Mouse (Mus musculus) intestine, postnatal 0 days (tissue): ENCODE data around the gene Pkdcc. TPM values are rescaled to one million over a fixed set of nuclear protein-coding genes. Genes with fewer than 3 reads are reported as not detected.
A peak's percentile ranks its signal among the peaks of the same experiment; 100 is the strongest.

Experiments
- ATAC-seq: fragments of 200-750 bp; cut with Nextera tagmentation; 2 replicates; pipeline ENCODE4 v1.8.0; 2017; ENCODE audit warnings: mild to moderate bottlenecking, moderate TSS enrichment, moderate library complexity
- H3K27ac ChIP-seq: fragments of 300-500 bp; sonication (generic); 2 replicates; pipeline ENCODE4 v1.5.1; 2014; ENCODE audit warnings: mild to moderate bottlenecking, low read depth, low read length, moderate library complexity
- H3K27me3 ChIP-seq: fragments of 300-500 bp; sonication (generic); replicated peaks from 2 replicates; pipeline ENCODE4 v1.6.1; 2014; ENCODE audit warnings: low read length, mixed read lengths; ENCODE audit not compliant: control insufficient read depth, insufficient read depth
- H3K36me3 ChIP-seq: fragments of 300-500 bp; sonication (generic); 2 replicates; pipeline ENCODE4 v1.6.1; 2014; ENCODE audit warnings: mild to moderate bottlenecking, moderate library complexity; ENCODE audit not compliant: control insufficient read depth, insufficient read depth
- H3K4me1 ChIP-seq: fragments of 300-500 bp; sonication (generic); replicated peaks from 2 replicates; pipeline ENCODE4 v1.6.1; 2014; ENCODE audit warnings: antibody characterized with exemption, low read length, mixed read lengths; ENCODE audit not compliant: control insufficient read depth, insufficient read depth
- H3K4me2 ChIP-seq: fragments of 300-500 bp; sonication (generic); replicated peaks from 2 replicates; pipeline ENCODE4 v1.6.1; 2014; ENCODE audit warnings: low read depth, mild to moderate bottlenecking, moderate library complexity
- H3K4me3 ChIP-seq: fragments of 300-500 bp; sonication (generic); 2 replicates; pipeline ENCODE4 v1.5.1; 2014; ENCODE audit warnings: low read depth, low read length
- H3K9ac ChIP-seq: fragments of 300-500 bp; sonication (generic); 2 replicates; pipeline ENCODE4 v1.6.1; 2014; ENCODE audit warnings: mild to moderate bottlenecking, low read depth, low read length
- H3K9me3 ChIP-seq: fragments of 300-500 bp; sonication (generic); 2 replicates; pipeline ENCODE4 v1.6.1; 2016; ENCODE audit warnings: mixed run types; ENCODE audit not compliant: control insufficient read depth
- CTCF ChIP-seq: sonication (generic); IDR thresholded peaks from 2 replicates; pipeline ENCODE4 v1.5.1; 2016; ENCODE audit warnings: low read depth, mild to moderate bottlenecking, control low read depth, antibody characterized with exemption, moderate library complexity
- WGBS: fragments of 180-500 bp; shearing (Covaris S2); extraction: QIAGEN DNeasy Blood & Tissue Kit; methylation state at CpG from one replicate; pipeline ENCODE4 v1.1.7; 2014; 5-methylcytosine and 5-hydroxymethylcytosine counted together
- polyA plus RNA-seq: library from polyadenylated mRNA; unstranded; fragments of >200 nt; fragmentation: Nextera tagmentation; extraction: Ambion mirVana; gene quantifications from 2 replicates; pipeline ENCODE4 v1.2.1, GENCODE M21; 2015

Pkdcc gene
- polyA plus RNA-seq, 1 experiment from 2014 or later = 15.8 TPM

DNA sequence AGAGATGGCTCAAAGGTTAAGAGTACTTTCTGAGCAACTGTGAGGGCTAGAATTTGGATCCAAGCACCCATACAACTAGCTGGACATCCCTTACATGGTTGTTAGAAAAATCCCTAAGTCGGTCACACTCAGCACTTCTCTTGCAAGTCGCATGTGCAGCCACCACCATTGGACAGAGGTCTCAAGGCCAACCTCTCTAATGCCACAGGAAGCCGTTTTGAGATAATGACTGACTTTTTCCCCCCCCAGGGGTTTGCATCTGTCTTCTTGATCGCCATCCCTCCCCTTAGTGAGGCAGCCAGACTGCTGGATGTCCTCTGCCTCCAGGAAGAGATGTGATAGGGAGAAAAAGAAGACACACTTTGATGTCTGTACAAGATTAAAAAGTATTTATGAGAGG, 32.1 kb downstream of the Pkdcc start:
- H3K9me3 ChIP-seq = no peaks in the 10 kb centered on the region
- ATAC-seq = no peak
- 0 out of 2 replicates have a peak, but pooled peaks cover 4% of the 10 kb centered on the region for H3K4me1 ChIP-seq
- H3K36me3 ChIP-seq = no peaks in the 10 kb centered on the region
- H3K27me3 ChIP-seq = no peaks in the 10 kb centered on the region
- H3K27ac ChIP-seq = no peak overlapping the region
- no peak overlapping the region for H3K4me3 ChIP-seq
- 68% methylated on average over 4 of the region's 4 CpGs for WGBS
- H3K4me2 ChIP-seq = no peak overlapping the region
- no peak overlapping the region for H3K9ac ChIP-seq
- TF ChIP-seq CTCF = no peak

DNA sequence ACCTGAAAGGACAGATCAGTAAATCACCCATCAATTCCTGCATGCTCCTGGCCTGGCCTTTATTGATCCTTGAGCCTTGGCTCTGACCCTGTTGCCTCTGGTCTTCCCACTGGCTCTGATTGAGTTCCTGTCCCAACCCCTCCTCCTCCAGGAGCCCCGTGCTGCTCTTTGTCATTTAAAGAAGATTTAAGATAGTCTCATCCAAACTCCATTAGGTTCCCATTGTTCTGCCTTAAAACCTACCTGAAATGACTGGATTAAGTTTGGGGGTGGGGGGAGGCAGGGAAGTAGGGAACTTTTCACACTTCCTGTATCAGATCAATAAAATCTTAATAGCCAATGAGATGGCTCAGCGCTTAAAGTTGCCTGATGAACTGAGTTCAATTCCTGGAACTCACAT, 33.4 kb downstream of the Pkdcc start:
- no peak overlapping the region for H3K9ac ChIP-seq
- TF ChIP-seq CTCF = no peak
- H3K36me3 ChIP-seq = no peaks in the 10 kb centered on the region
- ATAC-seq = no peak
- no peak overlapping the region for H3K27ac ChIP-seq
- H3K9me3 ChIP-seq = no peaks in the 10 kb centered on the region
- H3K27me3 ChIP-seq = no peaks in the 10 kb centered on the region
- H3K4me1 ChIP-seq = 0 out of 2 replicates have a peak, but pooled peaks cover 7% of the 10 kb centered on the region
- 58% methylated on average over 2 of the region's 2 CpGs for WGBS
- H3K4me3 ChIP-seq = no peak overlapping the region
- no peak overlapping the region for H3K4me2 ChIP-seq

DNA sequence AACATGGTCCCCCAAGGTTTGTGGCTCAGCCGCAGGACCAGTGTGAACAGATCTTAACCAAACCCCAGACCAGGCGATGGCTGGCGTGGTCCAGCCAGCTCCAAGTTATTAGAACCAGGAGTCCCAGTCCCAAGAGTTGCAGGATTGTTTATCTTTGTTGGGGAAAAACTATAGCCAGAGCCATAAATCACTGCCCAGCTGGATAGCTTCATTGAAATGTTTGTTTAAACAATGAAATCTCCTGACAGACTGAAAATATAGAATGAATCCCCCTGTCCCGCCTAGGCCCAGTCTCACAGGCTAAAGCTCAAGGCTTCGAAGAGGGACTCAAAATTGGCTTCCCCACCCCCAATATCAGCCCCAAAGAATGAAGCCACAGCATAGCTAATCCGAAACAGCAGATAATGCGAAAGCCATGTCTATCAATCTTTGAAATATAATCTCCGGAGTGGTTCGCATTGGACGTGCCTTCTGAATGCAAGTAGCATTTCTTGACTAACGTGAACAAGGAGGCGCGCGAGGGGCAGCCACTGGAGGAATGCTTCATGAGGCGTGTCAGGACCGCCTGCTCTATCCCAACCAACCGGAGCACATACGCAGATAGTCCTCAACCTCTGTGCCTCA, 35.9 kb downstream of the Pkdcc start:
- Histone ChIP-seq H3K9ac (no peak overlapping the region), H3K27ac (no peak overlapping the region), H3K4me1 (0 out of 2 replicates have a peak, but pooled peaks cover 7% of the 10 kb centered on the region), H3K4me3 (no peak overlapping the region), H3K9me3 (no peaks in the 10 kb centered on the region), H3K36me3 (no peaks in the 10 kb centered on the region), H3K4me2 (no peak overlapping the region), H3K27me3 (no peaks in the 10 kb centered on the region)
- WGBS = 54% methylated on average over 18 of the region's 18 CpGs
- no peak for TF ChIP-seq CTCF
- no peak for ATAC-seq

DNA sequence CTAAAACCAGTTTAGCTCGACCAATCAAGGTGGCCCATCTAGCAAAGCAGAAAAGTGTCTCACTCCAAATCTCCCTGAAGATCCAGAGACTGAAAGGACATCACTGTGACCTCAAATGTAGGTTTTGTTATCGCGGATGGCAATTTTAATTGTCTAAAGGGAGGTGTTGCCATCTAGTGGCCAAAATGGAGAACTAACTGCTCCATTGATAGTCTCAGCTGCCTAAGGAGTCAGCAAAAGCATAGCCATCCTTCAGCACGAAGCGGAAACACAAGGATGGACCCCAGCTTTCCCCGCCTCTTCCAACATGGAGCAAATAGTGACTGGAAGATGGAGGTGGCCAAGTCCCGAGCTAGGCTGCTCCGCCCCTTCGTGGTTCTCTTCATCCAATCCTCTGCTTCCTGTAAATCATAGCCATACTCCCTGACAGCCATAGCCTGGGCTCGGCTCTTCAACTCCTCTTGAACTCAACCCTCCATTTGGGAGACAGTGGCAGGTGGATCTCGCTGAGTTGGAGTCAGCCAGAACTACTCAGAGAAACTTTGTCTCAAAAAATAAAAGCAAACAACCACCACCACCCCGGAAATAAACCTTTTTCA, 38.1 kb downstream of the Pkdcc start:
- H3K4me2 ChIP-seq = no peak overlapping the region
- peak; percentile 25; the same call in 1 of the 2 replicates for ATAC-seq
- no peaks in the 10 kb centered on the region for H3K9me3 ChIP-seq
- no peaks in the 10 kb centered on the region for H3K27me3 ChIP-seq
- H3K9ac ChIP-seq = no peak overlapping the region
- H3K27ac ChIP-seq = no peak overlapping the region
- H3K4me1 ChIP-seq = 0 out of 2 replicates have a peak, but pooled peaks cover 7% of the 10 kb centered on the region
- 30% methylated on average over 12 of the region's 12 CpGs for WGBS
- no peaks in the 10 kb centered on the region for H3K36me3 ChIP-seq
- peak; percentile 97 for TF ChIP-seq CTCF
- H3K4me3 ChIP-seq = no peak overlapping the region

DNA sequence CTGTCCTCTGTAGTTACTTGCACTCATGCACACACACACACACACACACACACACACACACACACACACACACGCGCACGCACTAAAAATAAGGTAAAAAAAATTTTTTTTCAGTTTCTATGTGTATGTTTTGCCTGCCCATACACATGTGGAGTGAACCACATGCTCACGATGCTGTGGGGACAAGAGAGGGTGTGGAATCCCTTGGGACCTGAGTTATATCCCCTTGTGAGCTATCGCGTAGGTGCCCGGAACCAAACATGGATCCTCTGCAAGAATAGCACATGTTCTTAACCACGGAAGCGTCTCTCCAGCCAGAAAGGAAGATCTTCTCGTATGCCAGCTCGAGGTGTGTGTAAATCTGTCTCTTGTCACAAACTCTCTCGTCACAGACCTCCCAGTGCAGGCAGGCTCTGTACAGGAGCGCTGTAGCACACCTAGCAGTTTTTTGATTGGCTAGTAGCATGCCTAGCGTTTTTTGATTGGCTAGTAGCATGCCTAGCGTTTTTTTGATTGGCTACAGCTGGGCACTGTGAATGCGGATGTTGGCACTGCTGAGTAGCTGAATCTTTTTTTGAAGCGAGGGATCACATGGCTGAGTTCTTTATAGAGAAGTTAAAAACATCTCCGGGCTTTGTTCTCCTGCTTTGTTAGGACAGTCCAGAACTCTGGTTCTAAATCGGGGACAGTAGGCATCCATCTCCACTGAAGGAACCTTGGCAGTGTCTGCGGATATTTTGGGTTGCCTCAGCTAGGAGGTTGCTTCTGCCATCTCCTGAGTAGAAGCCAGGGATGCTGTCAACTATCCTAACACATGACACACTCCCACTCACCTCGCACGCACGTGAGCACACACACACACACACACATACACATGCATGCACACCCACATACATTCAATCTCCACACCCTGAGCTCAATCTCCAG, 52.4 kb downstream of the Pkdcc start:
- Histone ChIP-seq H3K4me2 (peak overlapping the region; percentile 60), H3K27ac (no peak overlapping the region), H3K36me3 (no peaks in the 10 kb centered on the region), H3K4me1 (no peaks in the 10 kb centered on the region), H3K27me3 (no peaks in the 10 kb centered on the region; the same call in 1 of the 2 replicates), H3K4me3 (no peak overlapping the region), H3K9me3 (no peaks in the 10 kb centered on the region), H3K9ac (no peak overlapping the region)
- no peak for TF ChIP-seq CTCF
- peak; percentile 88 for ATAC-seq
- 40% methylated on average over 23 of the region's 23 CpGs for WGBS

DNA sequence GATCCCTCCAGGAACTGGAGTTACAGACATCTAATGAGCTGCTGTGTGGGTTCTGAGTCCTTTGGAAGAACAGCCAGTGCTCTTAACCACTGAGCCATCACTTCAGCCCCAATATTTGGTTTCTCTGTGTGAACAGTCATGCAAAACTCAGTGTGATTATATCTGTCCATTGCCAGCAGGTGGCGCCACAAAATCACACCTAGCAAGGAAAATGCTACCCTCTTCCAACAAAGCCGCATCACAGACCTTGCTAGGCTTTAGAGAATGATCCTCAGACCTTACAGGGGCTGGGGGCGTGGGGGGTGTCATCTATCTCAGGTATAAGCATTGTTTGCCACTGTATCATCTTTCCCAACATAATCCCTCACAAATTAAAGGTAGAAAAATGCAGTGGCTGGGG, 56.4 kb downstream of the Pkdcc start:
- H3K4me1 ChIP-seq = peaks cover 6% of the 10 kb centered on the region; the same call in 1 of the 2 replicates
- peak; percentile 95 for TF ChIP-seq CTCF
- no peaks in the 10 kb centered on the region; the same call in 1 of the 2 replicates for H3K27me3 ChIP-seq
- no peak overlapping the region for H3K9ac ChIP-seq
- no peak overlapping the region for H3K4me2 ChIP-seq
- no peak overlapping the region for H3K4me3 ChIP-seq
- WGBS = 6% methylated on average over 3 of the region's 3 CpGs
- no peaks in the 10 kb centered on the region for H3K9me3 ChIP-seq
- H3K36me3 ChIP-seq = no peaks in the 10 kb centered on the region
- ATAC-seq = no peak
- no peak overlapping the region for H3K27ac ChIP-seq
